8 mouse cellular contexts compared by ENCODE assay signal in genomic region chr5:121190836-121191583, GRCm38 (mm10). TPM values are rescaled to one million over a fixed set of nuclear protein-coding genes. Genes with fewer than 3 reads are reported as not detected.
DNase-seq lines count a peak whose midpoint lies in the region; ATAC-seq lines count a peak whose summit lies in the region.

Ptpn11 (minus strand) TSS chr5:121191397.

- peak; percentile 79 for ATAC-seq in frontal cortex, adult (ENCODE audit: low TSS enrichment)
- ATAC-seq in hematopoietic stem cell, adult 5-6 weeks (replicated peaks in 1 of 2; ENCODE audit: insufficient read depth in 1 of 2, low FRiP score in 2 of 2, low TSS enrichment in 1 of 2, low read depth in 1 of 2, poor library complexity in 2 of 2, severe bottlenecking in 2 of 2), result peak; percentile 79 to 80

- DNase-seq in MN1 (ENCODE audit: low spot score), result peak; percentile 90
- DNase-seq in cerebellum, adult 8-10 months, result peak; percentile 80
- peak; percentile 79 to 87 for DNase-seq in layer of hippocampus, postnatal 10 days (ENCODE audit: low spot score in 2 of 2)
- DNase-seq in lung, postnatal 25 days (ENCODE audit: low spot score), result peak; percentile 79
- DNase-seq in retina, adult 2 months (ENCODE audit: low read depth, low spot score), result peak; percentile 73
- DNase-seq in thymus, postnatal 25 days, result peak; percentile 83

RNA-seq across cellular contexts. Expression of gene Ptpn11, which starts in this region (rescaled TPM):
- 43.7 and 56.0 TPM in 2 replicates for total RNA-seq in hematopoietic stem cell, adult 5-6 weeks (2017)
- 10 to 100 TPM; 78.1 to 82.4 TPM for total RNA-seq in layer of hippocampus, postnatal 10 days (2021)

Comparison
In these comparisons a context has a peak if more than half of its experiments do, and no peak if none do; other contexts are left out.
1. Peak in every context shown above with its lines: DNase-seq and ATAC-seq.